Mouse (Mus musculus) olfactory bulb, adult 2 months (tissue): ENCODE results near the gene Defb30. TPM values are rescaled to one million over a fixed set of nuclear protein-coding genes. Genes with fewer than 3 reads are reported as not detected.

Experiments
- H3K27ac ChIP-seq: fragments of 200-500 bp; 2 replicates; pipeline ENCODE4 v1.5.1; 2012; ENCODE audit warnings: low read depth, low read length; ENCODE audit not compliant: insufficient read depth
- H3K4me1 ChIP-seq: fragments of 200-500 bp; 2 replicates; pipeline ENCODE4 v1.6.1; 2012; ENCODE audit warnings: low read length; ENCODE audit not compliant: control insufficient read depth, insufficient read depth
- H3K4me3 ChIP-seq: fragments of 200-500 bp; 2 replicates; pipeline ENCODE4 v1.5.1; 2012; ENCODE audit warnings: mild to moderate bottlenecking, low read depth, low read length, moderate library complexity; ENCODE audit not compliant: insufficient read depth
- CTCF ChIP-seq: fragments of 200-500 bp; IDR thresholded peaks from 2 replicates; pipeline ENCODE4 v1.5.1; 2012; ENCODE audit warnings: low read depth, mild to moderate bottlenecking, low read length, moderate library complexity; ENCODE audit not compliant: insufficient read depth
- POLR2A ChIP-seq: fragments of 200-500 bp; IDR thresholded peaks from 2 replicates; pipeline ENCODE4 v1.6.1; 2012; ENCODE audit warnings: mild to moderate bottlenecking, low read depth, low read length, moderate library complexity; ENCODE audit not compliant: insufficient read depth
- WGBS: fragments of 180-500 bp; shearing (Covaris S2); methylation state at CpG from one replicate; pipeline ENCODE4 v1.1.7; 2018; 5-methylcytosine and 5-hydroxymethylcytosine counted together
- polyA plus RNA-seq: library from polyadenylated mRNA; stranded (reverse); fragments of >200 nt; gene quantifications from 2 replicates; pipeline ENCODE4 v1.2.4, GENCODE M21; 2012; ENCODE audit warnings: low replicate concordance; ENCODE audit not compliant: missing spikeins, insufficient read depth, insufficient read length

Defb30 gene
- polyA plus RNA-seq = not detected in 2 replicates

DNA sequence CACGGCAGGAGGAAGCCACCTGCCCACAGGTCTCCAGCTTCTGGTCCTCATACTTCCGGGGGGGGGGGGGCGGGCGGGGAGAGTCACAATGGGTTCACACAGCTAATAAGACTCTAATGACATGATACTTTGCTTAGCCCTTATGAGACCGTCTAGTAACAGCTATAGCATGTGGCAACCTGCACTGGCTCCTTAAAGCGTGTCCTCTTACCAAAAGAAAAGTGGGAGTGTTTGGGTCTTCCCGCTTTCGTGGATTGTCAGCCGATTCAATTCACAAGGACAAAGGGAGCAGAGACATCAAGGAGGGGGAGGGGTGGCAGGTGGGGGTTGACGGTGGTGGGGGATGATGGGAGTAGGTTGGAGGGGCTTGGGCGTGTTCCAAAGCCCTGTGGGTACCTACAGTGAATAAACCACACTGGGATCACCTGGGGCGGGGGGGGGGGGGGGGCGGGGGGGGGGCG lies at the start of gene Defb30:
Gene Defb30 (minus strand): TSS at position 51 of the 461 bp plus-strand sequence.
- Histone ChIP-seq H3K4me3 (no peak within 1 kb of the TSS), H3K27ac (no peak within 1 kb of the TSS), H3K4me1 (peaks cover 4% of the 10 kb centered on the region; the same call in 1 of the 2 replicates)
- TF ChIP-seq POLR2A = no peak
- TF ChIP-seq CTCF = no peak
- 72% methylated on average over 14 of the region's 14 CpGs for WGBS

- TF ChIP-seq CTCF (no peak), POLR2A (no peak)
- 84% methylated on average over 15 of the region's 15 CpGs for WGBS
- Histone ChIP-seq H3K27ac (no peak overlapping the region), H3K4me1 (no peaks in the 10 kb centered on the region), H3K4me3 (no peak overlapping the region)
Observed at GRCm38 (mm10) chr14:63067708-63068107, 17.9 kb upstream of the Defb30 start.

DNA sequence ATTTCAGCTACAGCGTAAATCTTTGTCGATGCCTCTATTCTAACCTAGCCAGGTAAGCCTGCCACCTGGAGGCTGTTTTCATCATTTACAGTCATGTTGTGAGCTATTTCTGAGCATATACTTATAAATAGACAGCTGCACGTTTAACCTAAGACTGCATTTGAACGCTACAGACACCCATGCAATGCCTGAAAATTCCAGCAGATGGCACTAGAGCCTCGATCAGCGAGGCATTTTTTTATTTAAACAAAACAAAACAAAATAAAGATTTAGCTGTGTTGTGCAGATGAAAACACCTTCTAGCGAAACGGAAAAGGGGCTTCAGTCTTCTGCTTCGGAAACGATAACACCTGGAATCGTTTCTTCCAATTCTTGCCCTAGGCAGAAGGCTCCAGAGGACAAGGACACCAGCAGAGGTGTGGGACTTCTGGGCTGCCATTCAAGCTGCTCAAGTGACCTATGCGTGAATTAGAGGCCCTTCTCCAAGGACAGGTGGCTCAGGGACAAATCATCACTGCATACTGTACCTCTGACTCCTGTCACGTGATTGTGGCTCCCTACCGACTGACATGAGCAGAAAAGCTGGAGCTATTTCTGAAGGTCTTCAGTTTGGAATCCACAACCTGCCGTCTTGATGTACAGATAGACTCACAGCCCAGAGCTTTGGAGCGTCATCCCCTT lies 17.0 kb upstream of the Defb30 start:
- no peaks in the 10 kb centered on the region for H3K4me1 ChIP-seq
- no peak for TF ChIP-seq CTCF
- TF ChIP-seq POLR2A = no peak
- no peak overlapping the region for H3K4me3 ChIP-seq
- no peak overlapping the region for H3K27ac ChIP-seq
- WGBS = 24% methylated on average over 16 of the region's 16 CpGs

DNA sequence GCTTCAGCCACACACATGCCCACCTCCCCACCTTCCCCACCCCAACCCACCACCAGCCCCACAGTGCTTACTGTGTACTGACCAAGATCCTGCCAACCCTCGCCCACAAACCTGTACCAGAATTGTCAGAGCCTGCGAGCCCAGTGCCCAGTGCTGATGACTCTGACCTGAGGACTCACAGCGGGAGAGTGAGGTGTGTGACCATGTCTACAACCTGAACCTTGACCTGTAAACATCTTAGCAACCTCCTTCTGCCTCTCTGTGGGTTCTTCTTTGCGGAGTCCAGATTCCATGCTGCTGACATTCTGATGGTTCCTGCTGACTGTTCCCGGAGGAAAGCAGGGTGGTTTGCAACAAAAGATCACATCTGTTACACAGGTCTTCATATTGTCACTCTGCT lies 15.6 kb upstream of the Defb30 start:
- TF ChIP-seq CTCF = no peak
- Histone ChIP-seq H3K27ac (no peak overlapping the region), H3K4me1 (peaks cover 2% of the 10 kb centered on the region; the same call in 1 of the 2 replicates), H3K4me3 (no peak overlapping the region)
- WGBS = 82% methylated on average over 5 of the region's 5 CpGs

DNA sequence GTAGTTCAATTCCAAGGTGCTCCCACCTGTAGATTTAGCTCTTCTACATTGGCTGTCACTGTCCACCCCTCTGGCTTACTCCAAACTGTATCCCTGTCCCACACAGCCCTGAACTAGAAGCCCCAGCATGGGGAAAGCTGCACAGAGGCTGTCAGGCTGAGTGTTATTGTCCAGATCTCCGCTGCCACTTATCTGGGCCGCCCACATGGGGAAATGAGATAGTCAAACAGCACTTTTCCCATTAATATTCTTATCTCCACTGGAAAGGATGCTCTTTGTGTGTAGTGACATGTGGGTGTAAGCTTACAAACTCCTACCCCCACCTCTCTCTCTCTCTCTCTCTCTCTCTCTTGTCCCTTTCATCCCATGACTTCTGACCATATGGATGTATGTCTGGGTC lies 12.4 kb upstream of the Defb30 start:
- Histone ChIP-seq H3K27ac (no peak overlapping the region), H3K4me3 (no peak overlapping the region), H3K4me1 (peaks cover 4% of the 10 kb centered on the region; the same call in 1 of the 2 replicates)
- TF ChIP-seq POLR2A (no peak), CTCF (no peak)
- 95% methylated on average over 2 of the region's 2 CpGs for WGBS

- WGBS = 50% methylated on average over 10 of the region's 10 CpGs
Observed at GRCm38 (mm10) chr14:63060361-63060760, 10.6 kb upstream of the Defb30 start.

GRCm38 (mm10) chr14:63054729-63055128 lies 5.0 kb upstream of the Defb30 start:
- Histone ChIP-seq H3K4me1 (peaks cover 6% of the 10 kb centered on the region; the same call in 1 of the 2 replicates), H3K27ac (no peak overlapping the region), H3K4me3 (no peak overlapping the region)
- TF ChIP-seq CTCF (no peak), POLR2A (no peak)
- WGBS = 35% methylated on average over 6 of the region's 6 CpGs

More at GRCm38 (mm10) chr14:63060361-63060760, 10.6 kb upstream of the Defb30 start:
- H3K27ac ChIP-seq = no peak overlapping the region
- H3K4me1 ChIP-seq = peaks cover 4% of the 10 kb centered on the region; the same call in 1 of the 2 replicates
- H3K4me3 ChIP-seq = no peak overlapping the region
- TF ChIP-seq CTCF (no peak), POLR2A (no peak)

- TF ChIP-seq CTCF (peak; percentile 44; the same call in 1 of the 2 replicates), POLR2A (no peak)
- no peak overlapping the region for H3K4me3 ChIP-seq
- H3K27ac ChIP-seq = no peak overlapping the region
- peaks cover 6% of the 10 kb centered on the region; the same call in 1 of the 2 replicates for H3K4me1 ChIP-seq
- 38% methylated on average over 5 of the region's 5 CpGs for WGBS
Observed at GRCm38 (mm10) chr14:63050769-63051168, 1.0 kb upstream of the Defb30 start.

DNA sequence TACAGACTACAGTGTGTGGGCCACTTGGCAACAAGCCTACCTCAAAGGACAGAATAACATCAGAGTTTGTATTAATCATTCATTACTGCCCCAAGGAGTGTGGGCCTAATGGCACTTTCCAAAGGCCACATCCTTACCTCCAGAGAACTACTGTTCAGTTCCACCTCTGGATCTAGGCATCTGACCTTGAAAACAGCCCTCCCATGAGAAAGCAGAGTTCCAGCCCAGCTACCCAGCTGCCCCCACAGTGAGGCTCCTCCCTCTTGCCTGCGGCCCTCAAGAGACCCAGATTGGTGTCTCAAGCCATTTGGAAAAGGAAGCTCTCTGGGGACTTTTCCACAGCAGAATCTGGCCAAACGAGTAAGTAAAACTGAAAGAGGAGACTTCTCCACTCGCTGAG lies 3.1 kb downstream of the Defb30 start, which contains the start of gene Defb42:
Gene Defb42 (plus strand): TSS at position 301 of the 400 bp plus-strand sequence.
- 88% methylated on average over 3 of the region's 3 CpGs for WGBS

More for the DNA sequence above, 3.1 kb downstream of the Defb30 start, which contains the start of gene Defb42:
- H3K4me3 ChIP-seq = no peak within 1 kb of the TSS
- TF ChIP-seq CTCF = no peak
- no peak for TF ChIP-seq POLR2A
- no peaks in the 10 kb centered on the region for H3K4me1 ChIP-seq
- no peak within 1 kb of the TSS for H3K27ac ChIP-seq
